Mouse (Mus musculus) lung, adult 10 weeks (tissue): ENCODE data around the gene Fbxo31. TPM values are rescaled to one million over a fixed set of nuclear protein-coding genes. Genes with fewer than 3 reads are reported as not detected.

Experiments used
- polyA plus RNA-seq: library from polyadenylated mRNA; stranded (reverse); fragments of 350-450 nt; fragmentation: Illumina TruSeq; extraction: RNeasy Lipid Tissue Mini Kit (QIAGEN cat#74804); gene quantifications from one replicate; pipeline ENCODE4 v1.2.3, GENCODE M21; 2014; ENCODE audit warnings: low read depth, low replicate concordance; ENCODE audit not compliant: insufficient read depth

Gene Fbxo31
- polyA plus RNA-seq, result 17.1 TPM

GRCm38 (mm10) chr8:121578676-121579451 lies at the start of gene Fbxo31:
Fbxo31 (minus strand) TSS chr8:121578806.

GRCm38 (mm10) chr8:121590203-121591177 lies 11.9 kb upstream of the Fbxo31 start, which contains the start of gene Map1lc3b:
Map1lc3b (plus strand) TSS chr8:121590361.

GRCm38 (mm10) chr8:121544276-121544785 lies 34.3 kb downstream of the Fbxo31 start, which contains the start of gene 1700018B08Rik:
1700018B08Rik (minus strand) TSS chr8:121544320.

Other genes with a start within 250 kb of the Fbxo31 start
- gene 1700018B08Rik, start 34.5 kb downstream of the Fbxo31 start, polyA plus RNA-seq, result not detected
- gene Map1lc3b, start 11.6 kb upstream of the Fbxo31 start, polyA plus RNA-seq, result 254 TPM
- 9.7 TPM for gene Zcchc14, start 74.1 kb upstream of the Fbxo31 start, polyA plus RNA-seq
- not detected for gene Jph3, start 150.8 kb upstream of the Fbxo31 start, polyA plus RNA-seq